Mouse (Mus musculus) hindbrain, embryonic 16.5 days (tissue): Measurements from ENCODE around the gene Prpf39. TPM values are rescaled to one million over a fixed set of nuclear protein-coding genes. Genes with fewer than 3 reads are reported as not detected.

Experiments used
- ATAC-seq: fragments of 200-750 bp; cut with Nextera tagmentation; 2 replicates; pipeline ENCODE4 v1.8.0; 2017; ENCODE audit warnings: moderate TSS enrichment, moderate library complexity
- H3K27ac ChIP-seq: fragments of 300-500 bp; sonication (generic); 2 replicates; pipeline ENCODE4 v1.5.1; 2014; ENCODE audit warnings: low read depth, mild to moderate bottlenecking, control low read depth, low read length, moderate library complexity
- H3K27me3 ChIP-seq: fragments of 300-500 bp; sonication (generic); replicated peaks from 2 replicates; pipeline ENCODE4 v1.6.1; 2014; ENCODE audit warnings: low read length; ENCODE audit not compliant: control insufficient read depth, insufficient read depth
- H3K36me3 ChIP-seq: fragments of 300-500 bp; sonication (generic); 2 replicates; pipeline ENCODE4 v1.6.1; 2014; ENCODE audit warnings: mild to moderate bottlenecking, low read length, moderate library complexity, mixed read lengths; ENCODE audit not compliant: control insufficient read depth, insufficient read depth
- H3K4me1 ChIP-seq: fragments of 300-500 bp; sonication (generic); 2 replicates; pipeline ENCODE4 v1.6.1; 2014; ENCODE audit warnings: low read depth, low read length; ENCODE audit not compliant: control insufficient read depth, insufficient read depth
- H3K4me2 ChIP-seq: fragments of 300-500 bp; sonication (generic); 2 replicates; pipeline ENCODE4 v1.6.1; 2014; ENCODE audit warnings: mild to moderate bottlenecking, low read length, control low read depth, moderate library complexity
- H3K4me3 ChIP-seq: fragments of 300-500 bp; sonication (generic); 2 replicates; pipeline ENCODE4 v1.5.1; 2014; ENCODE audit warnings: mild to moderate bottlenecking, low read length, control low read depth, moderate library complexity
- H3K9ac ChIP-seq: fragments of 300-500 bp; sonication (generic); 2 replicates; pipeline ENCODE4 v1.6.1; 2014; ENCODE audit warnings: low read depth, mild to moderate bottlenecking, control low read depth, low read length, moderate library complexity
- H3K9me3 ChIP-seq: fragments of 300-500 bp; sonication (generic); 2 replicates; pipeline ENCODE4 v1.6.1; 2014; ENCODE audit warnings: mild to moderate bottlenecking, low read length, moderate library complexity; ENCODE audit not compliant: control insufficient read depth
- WGBS: fragments of 180-500 bp; shearing (Covaris S2); extraction: QIAGEN DNeasy Blood & Tissue Kit; methylation state at CpG from one replicate; pipeline ENCODE4 v1.1.7; 2014; 5-methylcytosine and 5-hydroxymethylcytosine counted together
- polyA plus RNA-seq: library from polyadenylated mRNA; unstranded; fragments of >200 nt; fragmentation: Nextera tagmentation; extraction: Ambion mirVana; gene quantifications from 2 replicates; pipeline ENCODE4 v1.2.1, GENCODE M21; 2015

The Prpf39 gene
- polyA plus RNA-seq, result 45.4 and 45.8 TPM in 2 replicates

DNA sequence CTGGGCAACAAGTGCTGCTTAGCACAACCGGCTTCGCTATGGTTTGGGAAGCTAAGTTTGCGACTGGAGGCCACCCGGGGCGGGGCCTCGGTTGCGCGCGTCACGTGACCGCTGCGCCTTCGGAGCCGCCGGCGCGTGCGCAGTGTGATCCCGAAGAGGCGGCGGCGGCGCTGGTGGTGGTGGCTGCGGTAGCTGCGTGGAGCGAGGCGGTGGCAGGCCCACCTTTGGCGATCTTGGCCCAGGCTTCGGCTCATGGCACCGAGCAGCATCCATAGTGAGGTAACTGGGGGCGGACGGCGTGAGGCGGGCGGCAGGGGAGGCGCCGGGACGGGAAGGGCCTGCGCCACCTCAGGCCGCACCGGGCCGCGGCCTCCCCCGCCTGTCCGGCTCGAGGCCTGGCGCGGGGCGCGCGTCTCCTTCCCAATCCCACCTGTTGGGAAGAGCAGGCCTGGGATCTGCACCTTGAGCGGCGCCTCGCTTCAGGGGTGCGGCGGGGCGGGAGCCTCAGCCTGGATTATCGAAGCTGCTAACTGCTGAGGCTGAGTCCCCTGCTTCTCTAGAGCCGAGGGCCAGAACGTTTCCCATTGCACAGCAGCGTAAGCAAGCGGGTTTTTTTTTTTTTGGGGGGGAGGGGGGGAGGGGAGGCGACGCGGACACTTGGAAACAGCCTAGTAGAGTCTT is at the start of gene Prpf39:
TSS of gene Prpf39 (plus strand) at position 144 of the 681 bp plus-strand sequence.
- Histone ChIP-seq H3K27ac (peak within 1 kb of the TSS; percentile 88), H3K4me3 (peak within 1 kb of the TSS; percentile 57), H3K9ac (peak within 1 kb of the TSS; percentile 75), H3K27me3 (no peaks in the 10 kb centered on the region), H3K4me1 (peaks cover 21% of the 10 kb centered on the region), H3K4me2 (peak within 1 kb of the TSS; percentile 77), H3K36me3 (no peaks in the 10 kb centered on the region), H3K9me3 (no peaks in the 10 kb centered on the region)
- under 1% methylated on average over 48 of the region's 65 CpGs for WGBS
- ATAC-seq, result peak; percentile 94

DNA sequence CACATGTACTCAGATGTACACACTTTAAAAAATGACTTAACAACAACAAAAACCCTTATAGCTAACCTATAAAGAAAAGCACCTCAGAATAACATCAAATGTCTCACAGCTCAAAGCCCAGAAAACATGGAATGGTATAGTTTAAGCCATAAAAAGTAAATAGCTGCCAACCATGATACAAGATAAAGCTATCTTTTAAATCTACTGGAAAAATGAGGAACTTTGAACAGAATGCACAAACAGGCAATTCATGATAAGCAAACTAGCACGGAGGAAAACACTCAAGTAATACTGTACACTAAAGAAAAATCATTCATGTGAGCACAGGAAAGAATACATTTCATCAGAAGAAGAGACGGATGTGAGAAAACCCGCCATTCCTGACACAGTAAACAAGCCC is 28.4 kb upstream of the Prpf39 start:
- 94% methylated on average over 3 of the region's 3 CpGs for WGBS
- Histone ChIP-seq H3K4me1 (no peaks in the 10 kb centered on the region), H3K9me3 (no peaks in the 10 kb centered on the region), H3K9ac (no peak overlapping the region), H3K4me3 (no peak overlapping the region), H3K36me3 (peaks cover 20% of the 10 kb centered on the region), H3K4me2 (no peak overlapping the region), H3K27me3 (no peaks in the 10 kb centered on the region), H3K27ac (no peak overlapping the region)
- no peak for ATAC-seq

DNA sequence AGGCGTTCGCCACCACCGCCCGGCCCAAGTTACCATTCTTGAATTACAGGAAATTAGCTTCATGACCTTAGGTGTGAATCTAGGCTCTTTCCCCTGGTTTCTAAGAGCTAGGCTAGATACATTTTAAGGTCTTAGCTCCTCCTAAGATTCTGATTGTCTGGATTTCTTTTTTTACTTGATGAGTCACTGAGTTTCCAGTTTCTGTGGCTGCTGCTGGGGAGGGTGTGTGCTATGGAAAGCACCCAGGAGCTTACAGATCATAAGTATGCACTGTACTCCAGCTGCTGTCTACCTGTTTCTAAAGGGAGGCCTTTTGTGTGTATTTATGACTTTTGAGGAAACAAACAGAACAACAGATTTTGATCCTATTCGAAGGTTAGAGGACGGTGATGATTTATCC is 13.3 kb upstream of the Prpf39 start:
- H3K36me3 ChIP-seq, result 0 out of 2 replicates have a peak, but pooled peaks cover 5% of the 10 kb centered on the region
- no peak overlapping the region for H3K4me3 ChIP-seq
- H3K4me1 ChIP-seq, result no peaks in the 10 kb centered on the region
- no peak overlapping the region for H3K9ac ChIP-seq
- H3K27ac ChIP-seq, result no peak overlapping the region
- H3K9me3 ChIP-seq, result no peaks in the 10 kb centered on the region
- 99% methylated on average over 6 of the region's 6 CpGs for WGBS
- no peak for ATAC-seq
- H3K27me3 ChIP-seq, result no peaks in the 10 kb centered on the region
- H3K4me2 ChIP-seq, result no peak overlapping the region

DNA sequence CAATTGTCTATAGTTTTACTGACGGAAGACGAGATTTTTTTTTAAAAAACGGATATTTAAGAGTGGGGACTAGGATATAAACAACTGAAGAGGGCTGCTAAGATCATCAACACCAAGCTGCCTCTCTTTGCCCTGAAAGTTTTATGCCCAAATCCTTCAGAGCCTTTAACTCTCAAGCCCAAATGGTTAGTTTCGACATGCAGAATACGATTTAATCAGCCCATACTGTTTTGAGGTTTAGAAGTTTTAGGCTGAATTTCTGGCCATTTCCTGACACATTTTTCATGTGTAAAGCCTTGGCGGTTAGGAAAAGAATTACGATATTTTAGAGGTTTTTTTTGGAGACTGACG is 319 bp upstream of the Prpf39 start:
- Histone ChIP-seq H3K9ac (peak overlapping the region; percentile 75; the same call in 1 of the 2 replicates), H3K27me3 (no peaks in the 10 kb centered on the region), H3K4me3 (peak overlapping the region; percentile 57), H3K4me1 (peaks cover 21% of the 10 kb centered on the region), H3K9me3 (no peaks in the 10 kb centered on the region), H3K4me2 (peak overlapping the region; percentile 77), H3K36me3 (no peaks in the 10 kb centered on the region), H3K27ac (no peak overlapping the region; the same call in 1 of the 2 replicates)
- 47% methylated on average over 8 of the region's 8 CpGs for WGBS
- ATAC-seq, result no peak

DNA sequence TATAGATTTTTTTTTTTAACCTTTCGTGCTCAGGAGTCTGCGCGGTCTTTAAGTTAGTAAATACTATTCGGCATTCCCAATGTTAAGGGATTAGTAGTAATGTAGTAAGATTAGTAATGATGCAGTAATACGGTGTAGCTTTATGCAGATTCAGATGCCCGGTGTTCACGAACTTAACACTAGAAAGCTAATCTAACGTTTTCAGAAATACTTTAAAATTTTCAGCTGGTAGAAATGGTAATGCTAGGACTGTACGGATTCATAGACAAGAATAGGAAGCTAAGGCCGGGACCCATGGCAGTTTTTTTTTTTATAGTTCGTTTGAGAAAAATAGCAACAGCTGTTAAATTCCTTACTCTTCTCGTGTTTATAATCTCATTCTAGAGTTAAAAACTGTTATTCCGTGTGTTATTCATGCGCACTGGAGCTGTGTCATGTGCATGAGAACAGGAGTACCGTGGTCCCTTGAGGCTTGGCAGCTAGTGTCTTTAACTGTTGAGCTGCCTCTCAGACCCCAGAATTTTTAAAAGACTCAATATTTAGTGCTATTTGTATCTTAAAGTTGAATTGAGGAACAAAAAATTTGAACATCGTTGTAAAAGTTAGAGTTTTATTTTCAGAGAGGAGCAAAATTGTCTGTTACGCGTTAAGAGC is 886 bp downstream of the Prpf39 start:
- ATAC-seq, result peak; percentile 16
- no peaks in the 10 kb centered on the region for H3K27me3 ChIP-seq

DNA sequence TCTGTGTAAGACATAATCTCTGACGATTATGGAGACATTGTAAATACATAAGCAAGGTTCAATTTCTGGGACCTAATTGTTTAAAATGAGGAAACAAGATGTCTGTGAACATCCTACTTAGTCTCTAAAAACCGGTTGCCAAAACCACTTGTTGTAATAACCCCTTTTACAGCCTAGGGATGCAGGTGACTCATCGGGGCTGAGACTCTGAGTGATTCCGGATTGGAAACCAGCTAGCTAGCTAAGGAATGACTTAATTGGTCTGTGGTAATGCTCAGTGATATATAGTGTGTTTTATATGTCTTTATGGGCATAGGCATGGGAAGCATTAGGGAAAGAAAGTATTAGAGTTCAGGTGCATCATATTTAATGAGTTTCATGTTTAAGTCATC is 1.4 kb downstream of the Prpf39 start:
- H3K27me3 ChIP-seq, result no peaks in the 10 kb centered on the region
- 42% methylated on average over 4 of the region's 4 CpGs for WGBS
- H3K27ac ChIP-seq, result no peak overlapping the region
- no peaks in the 10 kb centered on the region for H3K36me3 ChIP-seq
- H3K4me2 ChIP-seq, result peak overlapping the region; percentile 77
- H3K4me3 ChIP-seq, result peak overlapping the region; percentile 57
- H3K9ac ChIP-seq, result no peak overlapping the region
- H3K4me1 ChIP-seq, result peaks cover 21% of the 10 kb centered on the region
- no peaks in the 10 kb centered on the region for H3K9me3 ChIP-seq
- no peak for ATAC-seq

More for the DNA sequence above, 886 bp downstream of the Prpf39 start:
- Histone ChIP-seq H3K9ac (peak overlapping the region; percentile 75), H3K9me3 (no peaks in the 10 kb centered on the region), H3K4me2 (peak overlapping the region; percentile 77), H3K4me3 (peak overlapping the region; percentile 57), H3K27ac (no peak overlapping the region), H3K36me3 (no peaks in the 10 kb centered on the region), H3K4me1 (peaks cover 21% of the 10 kb centered on the region)
- 15% methylated on average over 18 of the region's 18 CpGs for WGBS

DNA sequence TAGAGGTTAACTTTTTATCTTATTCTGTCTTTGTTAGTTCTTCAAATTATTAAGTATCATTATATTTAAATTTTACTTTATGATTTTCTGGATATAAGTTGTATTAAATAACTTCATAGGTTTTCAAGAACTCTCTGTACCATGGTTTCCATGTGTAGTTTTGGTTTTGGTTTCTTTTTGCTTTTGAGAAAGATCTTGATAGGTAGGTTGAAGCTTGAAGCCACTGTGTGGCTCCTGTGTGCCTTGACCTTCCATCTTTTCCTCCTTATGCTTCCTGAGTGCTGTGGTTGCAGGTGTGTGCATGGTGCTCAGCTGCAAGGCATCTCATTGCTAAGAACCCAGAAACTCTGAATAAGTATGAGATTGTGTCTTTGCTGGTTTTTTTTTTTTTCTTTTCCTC is 12.7 kb downstream of the Prpf39 start:
- no peak for ATAC-seq

DNA sequence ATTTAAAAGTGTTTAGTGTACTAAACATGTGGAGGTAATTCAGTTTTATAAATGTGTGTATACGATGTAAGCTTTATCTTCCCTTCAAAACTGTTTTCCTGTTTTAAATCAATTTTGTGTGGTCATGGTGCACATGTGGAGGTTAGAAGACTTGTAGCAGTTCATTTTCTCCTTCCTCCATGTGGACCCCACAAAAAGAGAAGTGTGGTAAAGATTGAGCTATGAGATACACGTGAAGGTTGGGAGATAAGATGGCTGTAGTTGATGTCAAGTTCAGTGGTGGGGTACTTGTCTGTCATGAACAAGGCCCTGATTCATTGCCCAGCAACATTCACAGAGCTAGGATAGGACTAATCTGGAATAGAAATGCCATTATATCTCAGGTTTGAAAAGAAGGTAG is 22.1 kb downstream of the Prpf39 start:
- H3K27me3 ChIP-seq, result no peaks in the 10 kb centered on the region
- H3K36me3 ChIP-seq, result peaks cover 21% of the 10 kb centered on the region
- no peaks in the 10 kb centered on the region for H3K9me3 ChIP-seq
- H3K4me2 ChIP-seq, result no peak overlapping the region
- H3K4me3 ChIP-seq, result no peak overlapping the region
- WGBS, result 84% methylated on average over 2 of the region's 2 CpGs
- no peak for ATAC-seq
- H3K9ac ChIP-seq, result no peak overlapping the region
- no peak overlapping the region for H3K27ac ChIP-seq
- no peaks in the 10 kb centered on the region for H3K4me1 ChIP-seq

More for the DNA sequence above, 12.7 kb downstream of the Prpf39 start:
- Histone ChIP-seq H3K9me3 (no peaks in the 10 kb centered on the region), H3K4me3 (no peak overlapping the region), H3K27me3 (no peaks in the 10 kb centered on the region), H3K9ac (no peak overlapping the region), H3K27ac (no peak overlapping the region), H3K36me3 (peaks cover 14% of the 10 kb centered on the region; the same call in 1 of the 2 replicates), H3K4me2 (no peak overlapping the region), H3K4me1 (no peaks in the 10 kb centered on the region)

DNA sequence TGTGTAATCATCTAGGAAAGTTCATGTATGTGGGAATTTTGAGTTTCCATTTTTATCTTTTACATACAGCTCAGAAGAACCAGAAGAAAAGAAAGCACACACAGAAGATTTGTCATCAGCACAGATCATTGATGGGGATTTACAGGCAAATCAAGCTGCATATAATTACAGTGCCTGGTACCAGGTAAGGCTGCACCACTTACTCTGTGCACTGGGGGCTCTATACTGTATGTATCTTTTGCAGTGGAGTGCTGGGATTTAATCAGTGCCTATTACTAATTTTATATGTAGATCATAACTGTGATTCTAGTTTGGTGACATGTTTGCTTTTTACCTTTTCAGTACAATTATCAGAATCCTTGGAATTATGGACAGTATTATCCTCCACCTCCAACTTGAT is 24.9 kb downstream of the Prpf39 start:
- Histone ChIP-seq H3K27me3 (no peaks in the 10 kb centered on the region), H3K4me1 (no peaks in the 10 kb centered on the region), H3K9me3 (no peaks in the 10 kb centered on the region), H3K4me2 (no peak overlapping the region), H3K27ac (no peak overlapping the region), H3K9ac (no peak overlapping the region), H3K36me3 (peaks cover 20% of the 10 kb centered on the region), H3K4me3 (no peak overlapping the region)
- ATAC-seq, result no peak
